ENCODE assay signal across 18 mouse cellular contexts in the genomic region with DNA sequence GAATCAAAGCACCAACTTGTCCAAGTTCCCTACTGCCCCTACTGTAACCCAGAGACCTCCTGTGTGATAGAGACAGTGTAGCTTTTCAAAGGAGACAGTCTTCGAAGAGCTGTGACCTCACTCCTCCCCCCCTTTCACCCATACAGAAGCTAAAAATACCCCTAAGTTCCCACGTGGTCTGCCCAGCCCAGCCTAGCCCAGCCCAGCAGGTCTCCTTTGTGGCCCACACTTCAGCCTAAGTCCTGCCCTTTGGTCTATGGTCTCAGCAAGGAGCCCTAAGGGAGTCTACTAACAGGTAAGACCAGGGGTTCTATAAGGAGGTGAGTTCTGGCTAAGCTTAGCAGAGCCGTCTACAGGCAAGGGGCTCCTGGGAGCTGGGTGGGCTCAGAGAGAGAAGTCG. TPM values are rescaled to one million over a fixed set of nuclear protein-coding genes. Genes with fewer than 3 reads are reported as not detected.
DNase-seq lines count a peak whose midpoint lies in the region; ATAC-seq and TF ChIP-seq lines count a peak whose summit lies in the region.
"Had no signal": no experiment of that assay in that cellular context is flagged by ENCODE, and none has a peak within 500 bp of the region (broad histone marks: within the 10 kb centered on the region; RNA-seq: fewer than 3 reads in every experiment).

TSS of gene Klhl30 (plus strand) at position 176 of the 400 bp plus-strand sequence.

- ATAC-seq in Patski = no peak
- ATAC-seq in heart, embryonic 14.5 days (ENCODE audit: insufficient number of reproducible peaks, insufficient read depth, low FRiP score, low read depth) = peak; percentile 74
- no peak for ATAC-seq in intestine, embryonic 15.5 days
- ATAC-seq: midbrain, embryonic 15.5 days had no signal

- POLR2A ChIA-PET in Patski (lab: Charles Lee) = interaction anchor here (0.6 to 0.8 kb wide), 2 partner anchors 14 to 43 kb away, joined by 3 to 4 read pairs; no protein-coding TSS in a partner anchor

- CTCF ChIA-PET in Patski (lab: Charles Lee) = interaction anchor here (2.8 kb wide), 1 partner anchor 30 kb away, joined by 11 read pairs; no protein-coding TSS in a partner anchor

- H3K27me3 ChIP-seq in Patski = no peaks in the 10 kb centered on the region
- H3K27me3 ChIP-seq in heart, embryonic 14.5 days (ENCODE audit: control insufficient read depth, insufficient read depth, low read length) = peaks cover 9% of the 10 kb centered on the region
- peaks cover 11% of the 10 kb centered on the region for H3K27me3 ChIP-seq in intestine, embryonic 15.5 days (replicated peaks)

- WGBS in heart, embryonic 14.5 days = 13% methylated on average over 4 of the region's 4 CpGs
- WGBS in intestine, embryonic 15.5 days = 59% methylated on average over 4 of the region's 4 CpGs

- H3K9me3 ChIP-seq in heart, embryonic 14.5 days (ENCODE audit: control insufficient read depth, low read length) = no peaks in the 10 kb centered on the region
- H3K9me3 ChIP-seq in intestine, embryonic 15.5 days = no peaks in the 10 kb centered on the region
- H3K9me3 ChIP-seq: midbrain, embryonic 15.5 days; neural tube, embryonic 13.5 days had no signal

- H3K36me3 ChIP-seq in heart, embryonic 14.5 days (ENCODE audit: control insufficient read depth, insufficient read depth, low read length) = peaks cover 26% of the 10 kb centered on the region
- H3K36me3 ChIP-seq in intestine, embryonic 15.5 days = no peaks in the 10 kb centered on the region
- H3K36me3 ChIP-seq: midbrain, embryonic 15.5 days; neural tube, embryonic 13.5 days had no signal

- H3K9ac ChIP-seq in heart, embryonic 14.5 days (ENCODE audit: low read length) = peak within 1 kb of the TSS; percentile 83
- no peak within 1 kb of the TSS for H3K9ac ChIP-seq in intestine, embryonic 15.5 days
- H3K9ac ChIP-seq: lung, embryonic 14.5 days; midbrain, embryonic 15.5 days; neural tube, embryonic 13.5 days had no signal

- no peak for TF ChIP-seq CTCF in Patski (IDR thresholded peaks at IDR 0.05)

- DNase-seq in Patski (ENCODE audit: low read depth, low spot score) = no peak
- no peak for DNase-seq in gastrocnemius, postnatal 4 days (ENCODE audit: low spot score in 2 of 2)
- DNase-seq in natural killer cell, adult 2 months (ENCODE audit: low spot score in 2 of 2) = peak; percentile 54 to 68
- no peak for DNase-seq in left cerebral cortex, postnatal 36 days (ENCODE audit: low spot score in 2 of 2)
- no peak for DNase-seq in yolk sac, embryonic 10.5 days (ENCODE audit: low spot score)
- DNase-seq: cerebellum, adult 11 months; embryo, embryonic 11 days; kidney, adult 11 months; kidney, postnatal 25 days; lung, embryonic 14.5 days; right cerebral cortex, adult 18-20 months had no signal

- H3K4me2 ChIP-seq in heart, embryonic 14.5 days (ENCODE audit: low read length) = peak within 1 kb of the TSS; percentile 86
- no peak within 1 kb of the TSS for H3K4me2 ChIP-seq in intestine, embryonic 15.5 days (replicated peaks)
- H3K4me2 ChIP-seq: lung, embryonic 14.5 days; midbrain, embryonic 15.5 days; neural tube, embryonic 13.5 days had no signal

- H3K27ac ChIP-seq in heart, embryonic 14.5 days (replicated peaks in 1 of 2; ENCODE audit: control insufficient read depth in 1 of 2, insufficient read depth in 1 of 2, low read depth in 2 of 2, low read length in 2 of 2) = peak within 1 kb of the TSS; percentile 91 to 92
- no peak within 1 kb of the TSS for H3K27ac ChIP-seq in intestine, embryonic 15.5 days
- H3K27ac ChIP-seq: left cerebral cortex, adult 2 months; midbrain, embryonic 15.5 days; neural tube, embryonic 13.5 days had no signal

- H3K4me1 ChIP-seq in heart, embryonic 14.5 days (ENCODE audit: control insufficient read depth in 2 of 2, insufficient read depth in 2 of 2, low read length in 2 of 2) = peaks cover 18 to 19% of the 10 kb centered on the region in 2 experiments
- no peaks in the 10 kb centered on the region for H3K4me1 ChIP-seq in intestine, embryonic 15.5 days (replicated peaks)
- H3K4me1 ChIP-seq: midbrain, embryonic 15.5 days; neural tube, embryonic 13.5 days had no signal

- in situ Hi-C loops in Patski (cut with MboI; ENCODE audit: low pct_unique_long_range_greater_than_20kb) = no loop called here

- intact Hi-C loops in left cerebral cortex, postnatal 36 days (cut with DNase I) = no loop called here

- peak within 1 kb of the TSS; percentile 50 to 57 for H3K4me3 ChIP-seq in heart, embryonic 14.5 days (ENCODE audit: control insufficient read depth in 1 of 2, insufficient read depth in 1 of 2, low read depth in 1 of 2, low read length in 2 of 2)
- H3K4me3 ChIP-seq in intestine, embryonic 15.5 days (replicated peaks) = no peak within 1 kb of the TSS
- H3K4me3 ChIP-seq: erythroblast, embryonic 14.5 days; left cerebral cortex, adult 2 months; midbrain, embryonic 15.5 days; neural tube, embryonic 13.5 days had no signal

RNA-seq across cellular contexts. Expression of gene Klhl30, which starts in this region (rescaled TPM):
- 27.2 TPM for polyA plus RNA-seq in Patski (2021)
- total RNA-seq in gastrocnemius, postnatal 4 days (2021) = 10 to 100 TPM; 68.6 to 73.2 TPM
- 61.8 and 63.4 TPM in 2 replicates for polyA plus RNA-seq in heart, embryonic 14.5 days (2014; fragmentation: Nextera tagmentation; extraction: Ambion mirVana)
- total RNA-seq in left cerebral cortex, postnatal 36 days (2021) = under 1 TPM in 1 of 2 experiments, not detected in 1; 0.29 TPM
- polyA plus RNA-seq in intestine, embryonic 15.5 days (2015; fragmentation: Nextera tagmentation; extraction: Ambion mirVana) = 0.44 and 0.53 TPM in 2 replicates
- total RNA-seq: megakaryocyte progenitor cell, adult 5-6 weeks had no signal
- polyA plus RNA-seq: erythroblast, embryonic 14.5 days had no signal

Comparison
In these comparisons a context has a peak if more than half of its experiments do, and no peak if none do; other contexts are left out.
1. RNA of gene Klhl30 (total RNA-seq): 68.6 to 73.2 TPM in gastrocnemius, postnatal 4 days; 0.29 TPM in left cerebral cortex, postnatal 36 days; every median in the first group is over 10 times any median in the second.
2. RNA of gene Klhl30 (polyA plus RNA-seq): 61.8 to 63.4 TPM in heart, embryonic 14.5 days and 27.2 TPM in Patski (single experiment); 0.44 to 0.53 TPM in intestine, embryonic 15.5 days; every median in the first group is over 10 times any median in the second.
3. DNase-seq: peak in natural killer cell, adult 2 months (2 of 2); none in Patski (single experiment), gastrocnemius, postnatal 4 days (0 of 2), left cerebral cortex, postnatal 36 days (0 of 2) and yolk sac, embryonic 10.5 days (single experiment).